Mouse (Mus musculus): ENCODE measurements at regions not wholly inside any gene's neighbourhood (a gene's known extent, or its start where the extent isn't known, plus 50 kb on each side); places are given as distances from the start of the nearest gene placed in this dataset.

- TF ChIP-seq CTCF (IDR thresholded peaks at IDR 0.05; ENCODE audit: low read depth) (no peak), EP300 (optimal IDR thresholded peaks at IDR 0.05) (no peak)
These were observed 115.0 kb upstream of the Dusp10 start for GRCm38 (mm10) chr1:183898091-183898490.
